Mouse (Mus musculus): ENCODE measurements around the gene Aanat. TPM values are rescaled to one million over a fixed set of nuclear protein-coding genes. Genes with fewer than 3 reads are reported as not detected.

Aanat gene
- polyA plus RNA-seq, 1 experiment from 2014 or later: 0.15 TPM

DNA sequence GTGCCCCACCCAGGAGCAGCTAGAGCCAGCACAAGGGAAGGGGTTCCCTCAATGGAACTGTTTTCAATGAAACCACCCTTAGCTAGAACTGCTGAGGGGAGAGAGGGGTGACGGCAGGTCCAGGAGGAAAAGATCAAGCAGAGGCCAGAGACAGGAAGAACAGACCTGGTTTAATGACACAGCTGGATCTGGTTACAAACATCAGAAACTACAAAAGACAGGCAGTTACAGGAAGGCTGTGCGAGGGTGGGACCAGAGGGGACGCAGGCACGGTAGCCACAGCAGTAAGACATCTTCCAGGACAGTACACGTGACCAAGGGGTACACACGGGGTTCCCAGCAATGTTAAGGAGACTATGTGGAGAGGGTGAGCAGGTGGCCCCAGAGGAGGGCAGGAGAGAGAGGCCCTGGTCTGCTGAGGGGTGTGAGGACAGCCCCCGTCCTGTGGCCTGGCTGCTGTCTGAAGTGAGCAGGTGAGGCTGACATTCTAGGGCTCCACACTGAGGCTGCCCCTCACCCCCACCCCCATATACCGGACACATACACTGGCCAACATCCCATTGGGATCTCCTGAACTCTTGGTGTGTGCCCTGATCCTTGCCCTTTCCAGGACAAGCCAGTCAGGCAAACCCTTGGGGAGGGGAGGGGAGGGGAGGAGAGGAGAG lies 59.3 kb downstream of the Aanat start:
- no peaks in the 10 kb centered on the region for H3K9me3 ChIP-seq (ENCODE audit: control insufficient read depth, low read length)
- WGBS: 80% methylated on average over 8 of the region's 8 CpGs
- H3K4me2 ChIP-seq (replicated peaks): no peak overlapping the region
- no peaks in the 10 kb centered on the region for H3K36me3 ChIP-seq (replicated peaks; ENCODE audit: control insufficient read depth, insufficient read depth)
- no peak overlapping the region for H3K9ac ChIP-seq
- no peak for DNase-seq (ENCODE audit: low spot score)
- H3K27ac ChIP-seq: no peak overlapping the region
- H3K4me1 ChIP-seq (replicated peaks; ENCODE audit: control insufficient read depth, insufficient read depth, low read length): peaks cover 10% of the 10 kb centered on the region
- H3K4me3 ChIP-seq (replicated peaks; ENCODE audit: low read length): no peak overlapping the region
- no peaks in the 10 kb centered on the region for H3K27me3 ChIP-seq (ENCODE audit: control insufficient read depth, insufficient read depth, low read length)
- no peak for ATAC-seq (ENCODE audit: low FRiP score)

DNA sequence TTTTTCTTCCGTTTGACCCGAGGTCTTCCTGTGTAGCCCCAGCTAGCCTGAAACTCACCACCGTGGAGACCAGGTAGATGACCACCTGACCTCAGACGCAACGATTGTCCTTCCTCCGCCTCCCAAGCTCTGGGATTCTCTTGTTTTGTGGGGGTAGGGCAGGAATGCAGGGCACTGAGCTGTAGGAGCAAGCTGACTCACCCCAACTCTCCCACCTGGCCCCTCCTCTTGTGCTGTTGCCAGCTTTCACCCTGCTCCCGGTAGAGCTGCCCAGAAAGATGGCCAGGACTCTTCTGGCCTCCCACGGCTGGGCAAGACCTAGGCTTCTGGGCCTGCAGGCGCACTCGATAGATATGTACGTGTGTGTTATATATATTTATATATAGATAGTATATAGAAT lies 59.9 kb downstream of the Aanat start:
- H3K27me3 ChIP-seq (ENCODE audit: control insufficient read depth, insufficient read depth, low read length): no peaks in the 10 kb centered on the region
- 77% methylated on average over 11 of the region's 11 CpGs for WGBS
- DNase-seq (ENCODE audit: low spot score) (no peak), ATAC-seq (ENCODE audit: low FRiP score) (no peak)
- H3K4me3 ChIP-seq (replicated peaks; ENCODE audit: low read length): no peak overlapping the region
- H3K4me1 ChIP-seq (replicated peaks; ENCODE audit: control insufficient read depth, insufficient read depth, low read length): peaks cover 10% of the 10 kb centered on the region
- no peaks in the 10 kb centered on the region for H3K9me3 ChIP-seq (ENCODE audit: control insufficient read depth, low read length)
- no peak overlapping the region for H3K9ac ChIP-seq
- H3K36me3 ChIP-seq (replicated peaks; ENCODE audit: control insufficient read depth, insufficient read depth): no peaks in the 10 kb centered on the region
- no peak overlapping the region for H3K4me2 ChIP-seq (replicated peaks)
- no peak overlapping the region for H3K27ac ChIP-seq

- no peak for DNase-seq (ENCODE audit: low spot score)
- WGBS: 94% methylated on average over 7 of the region's 7 CpGs
- no peak overlapping the region for H3K9ac ChIP-seq
These were observed 60.5 kb downstream of the Aanat start for GRCm38 (mm10) chr11:116646771-116647170.

More at GRCm38 (mm10) chr11:116646771-116647170, 60.5 kb downstream of the Aanat start:
- Histone ChIP-seq H3K9me3 (ENCODE audit: control insufficient read depth, low read length) (no peaks in the 10 kb centered on the region), H3K27me3 (ENCODE audit: control insufficient read depth, insufficient read depth, low read length) (no peaks in the 10 kb centered on the region), H3K27ac (no peak overlapping the region), H3K4me2 (replicated peaks) (no peak overlapping the region), H3K4me1 (replicated peaks; ENCODE audit: control insufficient read depth, insufficient read depth, low read length) (peaks cover 10% of the 10 kb centered on the region), H3K36me3 (replicated peaks; ENCODE audit: control insufficient read depth, insufficient read depth) (no peaks in the 10 kb centered on the region), H3K4me3 (replicated peaks; ENCODE audit: low read length) (no peak overlapping the region)
- no peak for ATAC-seq (ENCODE audit: low FRiP score)

Other genes with a start within 250 kb of the Aanat start
- gene Rnf157, start 173.4 kb upstream of the Aanat start, polyA plus RNA-seq (2014; fragmentation: Nextera tagmentation; extraction: Ambion mirVana): 68.5 and 75.5 TPM in 2 replicates
- gene Ubald2, start 152.3 kb upstream of the Aanat start, polyA plus RNA-seq (2014; fragmentation: Nextera tagmentation; extraction: Ambion mirVana): 61.4 and 67.6 TPM in 2 replicates
- 0.09 TPM in 1 of 2 replicates, not detected in the other for gene Qrich2, start 120.2 kb upstream of the Aanat start, polyA plus RNA-seq (2014; fragmentation: Nextera tagmentation; extraction: Ambion mirVana)
- 162 and 173 TPM in 2 replicates for gene Prpsap1, start 92.2 kb upstream of the Aanat start, polyA plus RNA-seq (2014; fragmentation: Nextera tagmentation; extraction: Ambion mirVana)
- 4.0 and 4.1 TPM in 2 replicates for gene Sphk1, start 55.5 kb upstream of the Aanat start, polyA plus RNA-seq (2014; fragmentation: Nextera tagmentation; extraction: Ambion mirVana)
- gene Ube2o, start 5.0 kb upstream of the Aanat start, polyA plus RNA-seq (2014; fragmentation: Nextera tagmentation; extraction: Ambion mirVana): 27.5 and 28.5 TPM in 2 replicates
- 1.1 and 1.2 TPM in 2 replicates for gene Rhbdf2, start 40.6 kb downstream of the Aanat start, polyA plus RNA-seq (2014; fragmentation: Nextera tagmentation; extraction: Ambion mirVana)
- 2.8 and 3.5 TPM in 2 replicates for gene Prcd, start 67.1 kb downstream of the Aanat start, polyA plus RNA-seq (2014; fragmentation: Nextera tagmentation; extraction: Ambion mirVana)
- gene Cygb, start 67.9 kb downstream of the Aanat start, polyA plus RNA-seq (2014; fragmentation: Nextera tagmentation; extraction: Ambion mirVana): 26.5 and 29.7 TPM in 2 replicates
- not detected in 2 replicates for gene St6galnac1, start 189.1 kb downstream of the Aanat start, polyA plus RNA-seq (2014; fragmentation: Nextera tagmentation; extraction: Ambion mirVana)
- 29.3 and 35.5 TPM in 2 replicates for gene Mxra7, start 241.6 kb downstream of the Aanat start, polyA plus RNA-seq (2014; fragmentation: Nextera tagmentation; extraction: Ambion mirVana)

All from hindbrain, embryonic 14.5 days (tissue).